Mouse (Mus musculus) heart, embryonic 10.5 days (tissue): Measurements from ENCODE around the gene Xbp1. TPM values are rescaled to one million over a fixed set of nuclear protein-coding genes. Genes with fewer than 3 reads are reported as not detected.
"Not testable (repeated sequence)": the region's sequence is repeated elsewhere in the genome, so short reads cannot be mapped to it uniquely, and the experiment has no call there.

Experiments
- DNase-seq: peaks from one replicate; pipeline ENCODE4 v3.0.0-alpha.2; 2017; ENCODE audit warnings: low spot score
- H3K27ac ChIP-seq: fragments of 300-500 bp; sonication (generic); 2 replicates; pipeline ENCODE4 v1.5.1; 2016; ENCODE audit warnings: mild to moderate bottlenecking
- H3K27me3 ChIP-seq: fragments of 300-500 bp; sonication (generic); 2 replicates; pipeline ENCODE4 v1.6.1; 2016; ENCODE audit warnings: mild to moderate bottlenecking; ENCODE audit not compliant: poor library complexity, insufficient read depth, severe bottlenecking
- H3K36me3 ChIP-seq: fragments of 300-500 bp; sonication (generic); 2 replicates; pipeline ENCODE4 v1.6.1; 2016; ENCODE audit warnings: mild to moderate bottlenecking, moderate library complexity
- H3K4me1 ChIP-seq: fragments of 300-500 bp; sonication (generic); 2 replicates; pipeline ENCODE4 v1.6.1; 2016; ENCODE audit warnings: mild to moderate bottlenecking
- H3K4me3 ChIP-seq: fragments of 300-500 bp; sonication (generic); 2 replicates; pipeline ENCODE4 v1.5.1; 2016; ENCODE audit warnings: mild to moderate bottlenecking, moderate library complexity
- H3K9me3 ChIP-seq: fragments of 300-500 bp; sonication (generic); 2 replicates; pipeline ENCODE4 v1.6.1; 2016; ENCODE audit warnings: mild to moderate bottlenecking, moderate library complexity
- WGBS: fragments of 180-500 bp; shearing (Covaris S2); methylation state at CpG from one replicate; pipeline ENCODE4 v1.1.7; 2016; 5-methylcytosine and 5-hydroxymethylcytosine counted together
- polyA plus RNA-seq: library from polyadenylated mRNA; unstranded; fragments of >200 nt; fragmentation: Nextera tagmentation; extraction: Ambion mirVana; gene quantifications from 2 replicates; pipeline ENCODE4 v1.2.1, GENCODE M21; 2016

Xbp1 gene
- polyA plus RNA-seq, 1 experiment from 2014 or later = 174 TPM

- Histone ChIP-seq H3K36me3 (peaks cover 73% of the 10 kb centered on the region), H3K9me3 (no peaks in the 10 kb centered on the region), H3K4me1 (peaks cover 15% of the 10 kb centered on the region), H3K4me3 (no peak overlapping the region), H3K27me3 (no peaks in the 10 kb centered on the region), H3K27ac (no peak overlapping the region)
- DNase-seq = no peak
- WGBS = 87% methylated on average over 4 of the region's 4 CpGs
These were observed 5.0 kb downstream of the Xbp1 start for GRCm38 (mm10) chr11:5525418-5525817.

DNA sequence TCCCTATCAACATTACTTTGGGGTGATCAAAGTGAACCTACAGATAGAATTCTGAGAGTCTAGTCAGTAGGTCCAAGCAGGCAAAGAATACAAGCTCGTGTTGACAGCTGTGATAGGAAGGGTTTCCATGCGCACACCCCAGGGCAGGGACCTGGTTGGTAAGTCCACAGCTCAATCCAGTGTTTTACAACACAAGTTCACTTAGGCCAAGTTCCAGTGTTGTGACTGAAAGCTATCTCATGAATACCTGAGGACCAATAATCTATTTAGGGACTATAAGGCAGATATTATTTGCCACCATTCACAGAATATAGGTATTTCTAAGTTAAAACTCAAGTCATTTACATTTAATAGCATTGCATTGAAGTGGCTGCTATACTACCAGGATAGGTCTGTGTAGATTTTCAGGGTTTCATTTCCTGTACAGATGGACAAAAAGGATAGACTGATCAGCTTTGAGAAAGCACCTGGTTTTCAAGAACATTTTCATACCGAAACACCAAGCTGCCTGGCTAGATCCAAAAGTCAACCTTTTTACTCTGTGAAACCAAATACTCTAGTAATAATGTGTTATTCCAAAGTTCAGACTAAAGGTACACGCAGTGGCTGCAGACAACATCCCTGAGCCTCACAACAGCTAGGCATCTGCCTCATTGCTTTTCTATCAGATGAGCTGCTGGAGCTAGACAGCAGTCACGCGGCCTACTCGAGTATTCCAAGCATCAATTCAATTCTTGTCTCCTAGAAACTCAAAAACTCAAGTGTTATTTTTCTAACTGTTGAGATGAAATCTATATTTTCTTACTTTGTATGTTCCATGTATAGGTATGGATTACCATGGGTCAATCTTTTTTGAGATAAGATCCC is 6.3 kb downstream of the Xbp1 start:
- no peak for DNase-seq
- peaks cover 83% of the 10 kb centered on the region for H3K36me3 ChIP-seq
- H3K9me3 ChIP-seq = no peaks in the 10 kb centered on the region
- H3K4me3 ChIP-seq = no peak overlapping the region
- peaks cover 13% of the 10 kb centered on the region for H3K4me1 ChIP-seq
- 81% methylated on average over 7 of the region's 7 CpGs for WGBS
- no peaks in the 10 kb centered on the region for H3K27me3 ChIP-seq
- H3K27ac ChIP-seq = no peak overlapping the region

DNA sequence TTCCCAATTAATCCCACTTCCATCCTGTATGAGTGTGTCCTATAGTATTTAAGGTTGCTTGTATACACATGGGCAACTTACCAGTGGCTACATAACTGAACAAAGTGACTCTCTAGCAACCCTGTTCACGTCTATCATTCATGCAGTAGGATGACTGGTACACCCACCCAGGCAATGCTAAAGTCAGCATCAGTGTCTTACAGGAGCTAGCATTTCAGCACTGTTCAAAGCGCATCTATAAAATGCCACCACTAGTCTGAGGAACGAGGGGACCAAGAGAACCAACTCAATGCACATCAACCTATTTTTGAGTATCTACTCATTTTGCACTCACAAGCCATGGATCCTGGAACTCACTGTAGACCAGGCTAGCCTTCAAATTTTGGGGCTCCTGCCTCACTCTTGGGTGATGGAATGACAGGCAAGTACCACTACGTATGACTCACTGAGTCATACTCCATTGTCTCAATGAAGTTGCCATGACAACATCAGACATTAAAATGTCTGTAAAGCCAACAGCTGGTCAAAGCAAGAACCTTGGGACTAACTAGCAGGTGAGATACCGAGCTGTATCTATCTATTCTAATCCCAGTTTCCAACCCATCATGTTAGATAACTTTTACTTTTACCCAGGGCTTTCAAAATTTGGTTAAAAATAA is 7.5 kb downstream of the Xbp1 start:
- Histone ChIP-seq H3K4me3 (no peak overlapping the region), H3K9me3 (no peaks in the 10 kb centered on the region), H3K36me3 (peaks cover 91% of the 10 kb centered on the region), H3K4me1 (peaks cover 1% of the 10 kb centered on the region; the same call in 1 of the 2 replicates), H3K27me3 (no peaks in the 10 kb centered on the region), H3K27ac (no peak overlapping the region)
- 84% methylated on average over 5 of the region's 5 CpGs for WGBS
- DNase-seq = no peak

- no peak overlapping the region for H3K4me3 ChIP-seq
- no peak overlapping the region for H3K27ac ChIP-seq
- peaks cover 3% of the 10 kb centered on the region; the same call in 1 of the 2 replicates for H3K4me1 ChIP-seq
- peaks cover 91% of the 10 kb centered on the region for H3K36me3 ChIP-seq
- peak; percentile 25 for DNase-seq
- no peaks in the 10 kb centered on the region for H3K9me3 ChIP-seq
- no peaks in the 10 kb centered on the region for H3K27me3 ChIP-seq
- 81% methylated on average over 5 of the region's 5 CpGs for WGBS
These were observed 8.4 kb downstream of the Xbp1 start for GRCm38 (mm10) chr11:5528841-5529240.

DNA sequence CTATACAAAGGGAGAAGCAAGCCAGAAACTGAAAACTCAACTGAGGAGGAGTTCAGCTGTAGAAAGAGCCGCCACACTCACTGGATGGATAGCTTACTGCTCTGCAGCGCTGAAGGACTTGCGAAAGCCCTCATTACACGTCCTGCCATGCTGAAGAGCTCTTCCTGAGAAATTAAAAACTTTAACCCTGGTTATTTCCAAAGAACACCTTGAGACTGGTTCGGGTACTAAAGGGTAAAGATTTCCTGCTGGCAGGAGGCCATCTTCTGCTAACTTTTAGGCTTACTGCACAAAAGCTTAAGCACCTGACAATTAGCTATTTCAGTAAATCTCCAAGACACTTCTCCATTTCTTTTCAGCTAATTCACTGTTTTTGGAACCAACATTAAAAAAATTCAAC is 9.7 kb downstream of the Xbp1 start:
- DNase-seq = no peak
- Histone ChIP-seq H3K4me3 (no peak overlapping the region), H3K4me1 (peaks cover 3% of the 10 kb centered on the region; the same call in 1 of the 2 replicates), H3K27ac (no peak overlapping the region), H3K36me3 (peaks cover 91% of the 10 kb centered on the region), H3K9me3 (no peaks in the 10 kb centered on the region), H3K27me3 (no peaks in the 10 kb centered on the region)
- 85% methylated on average over 5 of the region's 5 CpGs for WGBS

- Histone ChIP-seq H3K4me1 (peaks cover 3% of the 10 kb centered on the region; the same call in 1 of the 2 replicates), H3K9me3 (no peaks in the 10 kb centered on the region), H3K27ac (no peak overlapping the region), H3K4me3 (no peak overlapping the region), H3K36me3 (peaks cover 87% of the 10 kb centered on the region), H3K27me3 (no peaks in the 10 kb centered on the region)
- WGBS = 80% methylated on average over 6 of the region's 6 CpGs
- no peak for DNase-seq
These were observed 10.3 kb downstream of the Xbp1 start for GRCm38 (mm10) chr11:5530717-5531116.

DNA sequence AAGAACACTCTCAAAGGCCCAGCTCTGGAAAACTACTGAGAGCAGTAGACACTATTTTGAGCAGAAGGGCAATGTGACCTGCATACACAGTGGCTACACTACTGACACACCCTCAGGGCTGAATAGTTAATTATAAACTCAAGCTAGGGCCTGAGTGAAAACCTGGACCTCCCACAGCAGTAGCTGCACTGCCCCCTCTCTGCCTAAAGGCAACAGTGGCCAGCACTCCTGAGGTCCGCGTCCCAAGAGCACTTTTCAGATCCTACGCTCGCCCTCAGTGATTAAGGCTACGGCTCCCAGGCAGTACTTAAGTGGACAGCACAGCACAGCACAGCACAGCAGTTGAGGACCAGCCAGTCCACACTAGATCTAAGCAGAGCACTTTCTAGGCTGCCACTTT is 12.6 kb downstream of the Xbp1 start:
- H3K27ac ChIP-seq = no peak overlapping the region
- no peak overlapping the region for H3K4me3 ChIP-seq
- no peaks in the 10 kb centered on the region for H3K9me3 ChIP-seq
- H3K36me3 ChIP-seq = peaks cover 78% of the 10 kb centered on the region
- WGBS = 80% methylated on average over 5 of the region's 5 CpGs
- H3K27me3 ChIP-seq = no peaks in the 10 kb centered on the region
- peaks cover 3% of the 10 kb centered on the region; the same call in 1 of the 2 replicates for H3K4me1 ChIP-seq
- no peak for DNase-seq

DNA sequence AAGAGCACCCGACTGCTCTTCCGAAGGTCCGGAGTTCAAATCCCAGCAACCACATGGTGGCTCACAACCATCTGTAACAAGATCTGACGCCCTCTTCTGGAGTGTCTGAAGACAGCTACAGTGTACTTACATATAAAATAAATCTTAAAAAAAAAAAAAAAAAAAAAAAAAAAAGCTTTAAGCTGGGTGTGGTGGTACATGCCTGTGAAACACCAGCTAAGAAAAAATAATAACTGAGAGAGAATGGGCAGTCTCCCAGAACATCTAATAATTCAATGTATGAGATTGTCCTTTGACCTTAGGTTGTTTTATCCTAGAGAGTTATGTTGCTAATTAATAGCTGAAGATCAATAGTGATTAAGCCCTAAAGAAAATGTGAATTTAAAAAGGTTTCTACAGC is 17.0 kb downstream of the Xbp1 start:
- WGBS = 88% methylated on average over 4 of the region's 4 CpGs
- Histone ChIP-seq H3K4me1 (peaks cover 14% of the 10 kb centered on the region), H3K36me3 (peaks cover 46% of the 10 kb centered on the region)
- H3K27ac ChIP-seq, H3K4me3 ChIP-seq, DNase-seq, H3K9me3 ChIP-seq, H3K27me3 ChIP-seq: not testable (repeated sequence)

GRCm38 (mm10) chr11:5540331-5540730 is 19.9 kb downstream of the Xbp1 start:
- Histone ChIP-seq H3K4me1 (peaks cover 11% of the 10 kb centered on the region), H3K27ac (no peak overlapping the region), H3K36me3 (peaks cover 18% of the 10 kb centered on the region; the same call in 1 of the 2 replicates), H3K27me3 (no peaks in the 10 kb centered on the region), H3K9me3 (no peaks in the 10 kb centered on the region), H3K4me3 (peak overlapping the region; percentile 97)
- DNase-seq = no peak
- WGBS = 59% methylated on average over 4 of the region's 4 CpGs

DNA sequence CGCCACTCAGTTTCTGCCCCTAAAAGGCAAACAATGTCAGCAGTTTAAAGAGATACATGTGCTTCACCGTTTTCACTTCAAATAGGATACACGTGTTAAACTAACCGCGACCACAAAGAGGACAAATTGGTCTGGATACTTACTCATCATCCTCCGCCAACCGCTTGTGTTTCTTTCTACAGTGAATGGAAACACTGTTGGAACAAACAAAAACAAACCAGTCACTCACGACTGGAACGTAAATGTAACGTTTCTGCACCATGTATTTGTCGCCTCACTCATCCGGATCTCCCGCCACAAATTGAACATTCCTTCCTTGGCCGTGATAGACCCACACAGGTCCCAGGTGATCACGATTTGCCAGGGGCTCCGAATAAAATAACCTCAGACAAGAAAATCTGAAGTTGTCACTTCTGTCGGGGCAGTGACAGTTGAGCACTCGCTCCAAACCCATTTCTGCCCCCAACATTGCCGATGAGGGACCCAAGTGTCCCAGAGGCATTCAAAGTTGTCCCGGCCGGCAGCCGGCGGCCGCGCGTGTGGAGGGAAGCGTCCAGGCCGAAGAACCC is 20.9 kb downstream of the Xbp1 start:
- whole genome bisulfite sequencing = 3% methylated on average over 28 of the region's 28 CpGs
- peaks cover 15% of the 10 kb centered on the region; the same call in 1 of the 2 replicates for H3K36me3 ChIP-seq
- peak overlapping the region; percentile 97 for H3K4me3 ChIP-seq
- peak; percentile 82 for DNase-seq
- H3K27me3 ChIP-seq = no peaks in the 10 kb centered on the region
- H3K4me1 ChIP-seq = peaks cover 11% of the 10 kb centered on the region
- H3K9me3 ChIP-seq = no peaks in the 10 kb centered on the region
- peak overlapping the region; percentile 94 for H3K27ac ChIP-seq

DNA sequence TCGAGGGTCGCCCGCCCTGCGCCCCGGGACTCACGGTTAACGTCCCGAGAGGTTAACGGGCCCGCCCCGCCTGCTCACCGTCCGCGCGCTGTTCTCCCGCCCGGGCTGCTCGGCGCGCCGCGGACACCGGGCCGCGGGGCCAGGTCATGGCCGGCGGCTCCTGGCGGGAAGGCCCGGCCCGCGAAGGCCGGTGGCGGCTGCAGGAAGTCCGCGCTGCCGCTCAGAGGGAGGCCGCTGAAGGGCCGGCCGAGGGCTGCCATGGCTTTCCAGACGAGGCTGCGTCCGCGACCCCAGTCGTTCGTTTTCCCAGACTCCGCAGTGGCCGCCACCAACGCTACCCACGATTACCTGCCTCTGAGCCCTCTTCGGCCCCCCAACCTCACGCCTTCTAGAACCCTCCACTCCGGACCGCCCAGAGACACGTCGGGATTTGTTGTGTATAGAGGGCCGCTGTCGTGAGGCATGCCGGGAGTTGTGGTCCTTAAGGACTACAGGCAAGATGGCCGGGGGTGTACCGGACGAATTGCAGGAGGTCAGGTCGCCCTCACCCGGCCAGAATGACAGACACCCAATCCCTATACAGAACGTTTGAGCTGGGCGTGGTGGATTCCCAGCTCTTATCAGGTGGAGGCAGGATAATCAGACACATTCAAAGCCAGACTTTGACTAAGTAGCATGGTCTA is 21.5 kb downstream of the Xbp1 start, which contains the start of gene Ccdc117:
Gene Ccdc117, minus strand, starts transcription at position 389 of the 683 bp plus-strand sequence.
- peaks cover 13% of the 10 kb centered on the region; the same call in 1 of the 2 replicates for H3K36me3 ChIP-seq
- H3K27me3 ChIP-seq = no peaks in the 10 kb centered on the region
- WGBS = under 1% methylated on average over 65 of the region's 65 CpGs
- DNase-seq = peak; percentile 98
- no peaks in the 10 kb centered on the region for H3K9me3 ChIP-seq
- H3K27ac ChIP-seq = peak within 1 kb of the TSS; percentile 94
- H3K4me1 ChIP-seq = peaks cover 11% of the 10 kb centered on the region
- peak within 1 kb of the TSS; percentile 97 for H3K4me3 ChIP-seq

GRCm38 (mm10) chr11:5542482-5543185 is 22.2 kb downstream of the Xbp1 start:
- peaks cover 11% of the 10 kb centered on the region for H3K4me1 ChIP-seq
- H3K27me3 ChIP-seq = no peaks in the 10 kb centered on the region
- H3K4me3 ChIP-seq = peak overlapping the region; percentile 97
- 45% methylated on average over 5 of the region's 5 CpGs for WGBS
- no peaks in the 10 kb centered on the region for H3K9me3 ChIP-seq
- H3K27ac ChIP-seq = peak overlapping the region; percentile 94; the same call in 1 of the 2 replicates
- peaks cover 13% of the 10 kb centered on the region; the same call in 1 of the 2 replicates for H3K36me3 ChIP-seq
- DNase-seq = no peak
